Mouse (Mus musculus) testis, adult 2 months (tissue): ENCODE measurements at regions not wholly inside any gene's neighbourhood (a gene's known extent, or its start where the extent isn't known, plus 50 kb on each side); places are given as distances from the start of the nearest gene placed in this dataset.

Source experiments
- CTCF ChIP-seq: fragments of 200-500 bp; IDR thresholded peaks from 2 replicates; pipeline ENCODE4 v1.5.1; 2012; ENCODE audit warnings: low read depth, mild to moderate bottlenecking, inconsistent platforms, low read length, moderate library complexity; ENCODE audit not compliant: control insufficient read depth, insufficient read depth, insufficient replicate concordance
- POLR2A ChIP-seq: fragments of 200-500 bp; IDR thresholded peaks from 2 replicates; pipeline ENCODE4 v1.6.1; 2012; ENCODE audit warnings: low read depth, mild to moderate bottlenecking, inconsistent platforms, low read length, moderate library complexity; ENCODE audit not compliant: control insufficient read depth

DNA sequence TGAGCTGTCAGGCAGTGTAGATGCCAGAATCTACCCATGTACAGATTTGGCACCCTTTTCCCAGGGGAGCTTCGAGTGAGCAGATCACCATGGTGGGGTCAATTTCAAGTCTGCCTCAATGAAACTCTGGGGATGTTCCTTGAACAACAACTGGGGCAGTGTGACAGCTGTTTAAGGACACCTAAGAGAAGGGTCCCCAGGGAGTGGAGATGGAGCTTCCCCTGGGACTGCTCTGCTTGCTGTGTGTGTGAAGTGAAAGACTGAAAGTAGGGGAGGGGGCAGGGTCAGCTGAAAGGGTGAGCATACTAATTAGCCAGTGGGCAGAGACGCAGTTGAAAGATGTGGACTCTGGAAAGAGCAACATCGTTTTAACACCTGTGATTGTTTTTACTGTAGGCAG is 54.5 kb upstream of the Tarbp1 start:
- TF ChIP-seq CTCF: no peak
- no peak for TF ChIP-seq POLR2A
